Mouse (Mus musculus) cerebellum, adult 11 months (tissue): ENCODE measurements around the gene Vstm4.

Experiments used
- DNase-seq: peaks from one replicate; pipeline ENCODE4 v3.0.0; 2022

Gene Vstm4

DNA sequence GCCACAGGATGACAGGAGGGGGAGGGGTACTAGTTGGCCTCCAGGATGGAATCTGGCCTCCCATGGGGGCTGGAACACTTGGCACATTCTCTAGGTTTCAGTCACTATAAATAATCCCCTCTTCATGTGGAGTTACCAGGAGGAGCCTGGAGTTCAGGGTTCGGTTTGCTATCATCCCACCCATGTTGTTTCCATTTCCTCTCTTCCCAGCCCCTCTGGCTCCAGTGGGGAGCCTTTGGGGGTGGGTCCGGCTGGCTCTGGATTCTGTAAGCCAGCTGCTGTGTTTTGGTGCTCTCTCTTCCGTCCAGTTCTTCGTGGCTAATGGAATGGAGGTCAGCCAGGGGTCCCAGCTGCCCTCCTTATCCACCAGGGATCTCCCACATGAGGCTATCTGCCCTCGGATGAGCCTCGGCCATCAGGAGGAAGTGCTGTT lies 4.6 kb downstream of the Vstm4 start:
- DNase-seq = no peak

DNA sequence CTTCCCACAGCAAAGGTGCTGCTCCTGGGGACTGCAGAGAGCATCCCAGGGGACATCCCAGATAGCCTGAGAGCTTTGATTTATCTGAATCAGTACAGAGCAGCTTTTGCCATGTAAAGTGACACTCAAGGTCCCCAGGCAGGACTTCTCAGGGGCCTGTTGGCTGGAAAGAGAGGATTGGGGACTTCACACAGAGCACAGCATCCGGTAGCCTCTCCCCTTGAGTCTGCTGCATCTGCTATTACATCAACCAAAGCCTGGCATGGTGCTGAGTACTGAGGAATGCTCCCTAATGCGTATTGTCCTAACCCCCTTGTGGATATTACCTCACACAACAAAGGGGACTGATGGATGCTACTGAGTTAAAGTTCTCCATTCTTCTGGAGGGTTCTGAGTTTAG lies 5.1 kb downstream of the Vstm4 start:
- DNase-seq = no peak

DNA sequence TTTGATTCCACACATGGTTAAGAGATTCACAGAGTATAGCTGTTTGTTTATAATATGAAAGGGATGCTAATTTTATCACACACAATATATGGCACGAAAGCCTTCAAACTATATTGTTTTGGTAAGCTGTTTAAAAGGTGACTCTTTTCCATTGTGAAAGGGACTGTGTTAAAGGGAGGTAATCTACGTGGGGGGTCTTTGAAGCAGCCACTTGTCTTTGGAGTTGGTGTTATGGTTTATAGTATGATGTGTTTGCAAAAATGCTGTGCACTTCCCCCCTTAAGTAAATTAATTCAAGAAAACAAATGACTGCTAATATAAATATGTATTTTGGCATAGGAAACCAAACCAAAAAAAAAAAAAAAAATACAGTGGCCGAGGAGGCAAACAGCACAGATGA lies 8.8 kb downstream of the Vstm4 start:
- no peak for DNase-seq

DNA sequence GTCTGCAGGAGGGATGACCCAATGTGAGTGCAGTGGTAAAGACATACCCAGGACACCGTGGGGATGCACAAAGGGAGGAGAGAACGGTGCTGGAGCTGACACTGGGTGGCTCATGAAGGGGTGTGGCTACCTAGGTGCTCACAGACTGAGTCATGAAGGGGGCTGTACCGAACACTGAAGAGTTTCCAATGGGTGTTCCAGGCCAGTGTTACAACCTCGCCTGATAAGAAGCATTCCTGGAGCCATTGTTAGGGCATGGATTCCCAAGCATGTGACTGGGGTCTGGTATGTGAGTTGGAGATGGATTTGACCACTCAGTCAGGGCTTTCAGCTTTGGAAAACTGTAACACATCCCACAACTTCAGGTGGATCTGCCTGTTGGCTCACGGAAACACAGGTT lies 15.4 kb downstream of the Vstm4 start:
- DNase-seq = no peak

DNA sequence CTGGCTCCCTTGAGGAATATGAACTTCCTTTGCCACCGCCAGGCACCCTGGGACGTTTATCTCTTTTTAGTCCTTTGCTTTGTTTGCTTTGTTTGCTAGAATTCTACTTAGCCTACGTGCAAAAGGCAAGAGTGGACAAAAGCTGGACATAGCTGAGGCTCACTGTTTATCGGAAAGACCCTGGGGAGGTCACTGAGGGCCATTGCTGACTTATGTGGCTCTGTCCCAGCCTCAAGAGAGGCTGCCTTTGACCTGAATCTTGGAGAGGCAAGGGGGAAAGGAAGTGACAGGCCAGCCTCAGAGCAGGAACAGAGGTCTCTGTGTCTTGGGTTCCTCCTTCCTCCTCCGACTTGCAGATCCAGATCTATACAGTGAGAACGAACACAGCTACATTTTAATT lies 21.0 kb downstream of the Vstm4 start:
- DNase-seq = no peak

DNA sequence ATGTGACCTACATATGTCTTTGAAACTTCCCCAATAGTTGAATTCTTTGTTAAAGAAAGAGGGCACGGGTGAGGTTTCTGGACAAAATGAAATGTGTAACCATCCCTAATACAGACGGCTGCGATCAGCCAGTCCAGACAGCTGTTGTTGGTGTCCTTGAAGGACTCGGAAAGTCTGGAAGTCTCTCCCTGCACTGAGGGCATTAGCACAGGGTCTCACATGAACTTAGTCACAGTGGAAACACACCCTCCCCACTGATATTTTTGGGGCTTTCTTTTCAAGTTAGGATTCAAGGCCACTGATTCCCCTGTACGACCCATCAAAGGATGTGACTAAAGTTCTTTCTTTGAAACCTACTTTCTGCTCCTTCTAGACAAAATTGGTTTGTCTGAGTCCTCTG lies 23.8 kb downstream of the Vstm4 start:
- DNase-seq = no peak

DNA sequence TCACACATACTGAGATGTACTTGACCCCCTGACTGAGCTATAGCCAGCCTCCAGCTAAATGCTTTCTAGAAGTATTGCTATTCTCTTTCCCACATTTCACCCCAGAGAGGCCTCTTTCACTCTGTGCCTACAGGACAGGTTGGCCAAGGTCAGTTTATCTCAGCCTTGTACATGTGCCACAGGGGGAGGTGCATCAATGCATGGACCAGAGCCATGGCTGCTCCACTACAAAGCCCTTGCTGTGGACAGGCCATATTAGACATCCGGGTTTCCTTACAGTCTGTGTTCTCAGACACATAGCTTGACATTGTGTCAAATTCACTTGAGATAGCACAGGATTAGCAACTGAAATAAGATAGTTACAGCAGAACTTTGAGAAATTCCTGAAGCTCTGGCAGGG lies 25.1 kb downstream of the Vstm4 start:
- no peak for DNase-seq

DNA sequence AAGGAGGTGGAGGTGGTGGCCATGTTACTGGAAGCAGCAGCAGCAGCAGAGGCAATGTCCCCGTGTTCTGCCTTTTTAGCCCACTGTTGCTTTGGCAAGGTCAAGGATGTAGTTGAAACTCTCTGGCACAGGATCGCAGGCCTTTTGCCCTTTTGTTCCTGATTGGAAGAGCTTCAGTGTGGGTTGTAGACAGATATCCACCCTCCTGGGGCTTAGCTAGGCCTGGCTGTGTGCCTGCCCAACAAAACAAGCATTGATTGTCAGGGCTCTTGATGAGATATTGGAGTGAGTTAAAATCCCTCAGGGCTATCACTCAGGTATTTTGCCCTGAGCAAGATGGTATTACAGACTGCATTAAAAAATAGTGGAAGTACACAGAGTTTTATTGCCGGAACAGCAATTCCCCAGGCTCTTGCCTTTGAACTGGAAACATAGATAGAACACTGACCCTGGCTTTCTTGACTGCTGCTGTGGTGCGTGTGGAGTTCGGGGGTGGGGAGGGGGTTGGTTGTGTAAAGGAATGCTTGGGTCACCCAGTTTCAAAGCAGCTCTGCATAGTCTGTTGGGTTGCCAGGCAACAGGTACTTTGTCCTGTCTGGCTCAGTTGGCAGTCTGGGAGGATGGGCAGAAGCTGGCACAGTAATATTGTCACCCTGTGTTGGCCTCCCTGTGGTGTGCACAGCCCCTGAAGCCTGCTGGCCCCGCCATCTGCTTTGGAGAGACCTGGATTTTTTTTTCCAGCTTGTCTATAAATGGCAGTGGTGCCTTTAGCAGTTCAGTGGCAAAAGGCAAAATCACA lies 32.5 kb downstream of the Vstm4 start:
- peak; percentile 44 for DNase-seq

DNA sequence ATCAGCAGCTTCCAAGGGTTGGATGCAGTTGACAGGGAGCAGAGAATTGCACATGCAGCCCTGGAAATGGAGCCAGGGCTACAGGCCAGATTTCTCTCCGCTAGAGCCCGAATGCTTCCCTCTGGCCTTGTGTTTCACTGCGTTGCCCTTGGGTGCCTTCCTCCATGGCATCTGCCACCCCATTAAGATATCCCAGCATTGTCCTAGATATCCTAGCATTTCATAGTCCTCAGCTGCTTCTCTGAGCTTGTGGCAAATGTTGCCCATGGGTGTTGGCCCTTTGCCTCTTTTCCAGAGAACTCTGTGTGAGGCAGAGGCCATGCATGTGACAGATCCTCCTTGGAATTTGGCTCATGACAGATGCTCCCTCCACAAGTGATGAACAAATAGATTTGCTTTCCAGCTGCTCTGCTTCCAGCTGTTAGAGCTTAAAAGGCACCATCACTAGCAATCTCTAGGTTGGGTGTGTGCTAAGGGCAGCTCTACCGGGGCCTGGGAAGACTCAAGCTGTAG lies 37.8 kb downstream of the Vstm4 start:
- DNase-seq = peak; percentile 20

DNA sequence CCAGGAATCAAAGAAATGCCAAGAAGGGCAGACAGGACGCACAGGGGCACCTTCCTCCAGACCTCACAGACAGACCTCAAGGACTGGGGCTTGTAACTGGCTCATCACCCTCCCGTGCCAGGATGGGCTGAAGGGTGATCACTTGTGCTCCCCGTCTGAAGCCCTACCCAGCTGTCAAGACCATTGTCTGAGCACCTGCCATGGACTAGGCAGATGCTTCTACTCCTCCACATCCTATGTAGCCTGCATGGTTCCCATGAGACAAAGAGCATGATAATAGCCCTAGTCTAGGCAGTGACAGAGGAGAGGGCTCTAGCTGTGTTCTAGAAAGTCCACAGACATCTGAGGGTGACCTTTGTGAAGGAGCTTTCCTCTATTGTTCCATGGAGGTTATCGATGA lies 38.3 kb downstream of the Vstm4 start:
- DNase-seq = no peak

DNA sequence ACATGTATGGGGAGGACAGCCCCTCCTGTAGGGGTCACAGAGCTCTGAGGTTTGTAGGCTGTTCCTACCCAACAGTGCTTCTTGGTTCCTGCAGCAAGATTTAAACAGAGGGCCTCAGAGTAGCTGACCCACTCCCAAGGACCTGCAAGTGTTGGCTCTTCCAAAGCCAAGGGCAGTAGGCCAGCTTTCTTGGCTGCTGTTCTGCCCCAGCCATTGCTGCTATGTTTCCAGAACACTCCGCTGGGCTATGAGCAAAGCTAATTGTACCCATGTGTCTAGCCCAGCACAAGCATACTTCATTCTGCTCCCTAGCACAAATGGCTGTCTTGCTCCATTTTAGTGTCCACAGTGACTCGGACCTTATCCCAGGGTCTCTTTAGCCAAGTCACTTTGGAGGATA lies 40.3 kb downstream of the Vstm4 start:
- DNase-seq = peak; percentile 12

DNA sequence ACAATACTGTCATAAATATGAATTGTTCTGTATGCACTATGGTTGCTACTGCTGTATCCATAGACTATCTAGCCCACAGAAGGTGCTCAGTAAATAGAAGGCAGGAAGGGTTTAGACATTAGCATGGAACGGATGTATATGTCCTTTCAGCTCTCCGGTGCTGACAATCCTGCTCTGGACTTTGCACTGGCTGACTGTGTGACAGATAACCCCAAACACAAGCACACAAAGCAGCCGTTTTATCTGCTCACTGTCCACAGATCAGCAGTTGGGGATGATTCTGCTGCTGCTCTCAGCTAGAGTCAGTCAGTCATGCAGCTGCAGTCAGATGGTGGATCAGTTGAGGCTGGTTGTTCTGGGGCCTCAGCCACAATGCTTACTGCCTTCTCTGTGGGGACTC lies 46.6 kb downstream of the Vstm4 start:
- DNase-seq = no peak

DNA sequence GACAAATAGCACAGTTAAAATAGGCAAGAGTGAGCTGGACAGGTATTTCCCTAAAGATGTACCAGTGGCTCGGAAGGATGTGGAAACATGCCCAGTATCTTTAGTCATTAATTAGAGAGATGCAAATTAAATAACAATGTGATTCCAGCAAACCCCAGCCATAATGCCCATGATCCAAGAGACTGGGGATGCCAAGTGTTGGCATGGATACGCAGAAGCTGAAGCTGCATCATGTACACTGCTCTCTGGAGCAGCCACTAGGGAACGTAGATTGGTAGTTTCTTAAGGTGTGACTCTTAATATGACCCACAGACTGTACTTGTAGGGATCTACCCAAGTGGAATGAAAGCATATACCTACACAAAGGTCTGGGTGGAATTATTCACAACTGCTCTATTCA lies 50.0 kb downstream of the Vstm4 start:
- no peak for DNase-seq

DNA sequence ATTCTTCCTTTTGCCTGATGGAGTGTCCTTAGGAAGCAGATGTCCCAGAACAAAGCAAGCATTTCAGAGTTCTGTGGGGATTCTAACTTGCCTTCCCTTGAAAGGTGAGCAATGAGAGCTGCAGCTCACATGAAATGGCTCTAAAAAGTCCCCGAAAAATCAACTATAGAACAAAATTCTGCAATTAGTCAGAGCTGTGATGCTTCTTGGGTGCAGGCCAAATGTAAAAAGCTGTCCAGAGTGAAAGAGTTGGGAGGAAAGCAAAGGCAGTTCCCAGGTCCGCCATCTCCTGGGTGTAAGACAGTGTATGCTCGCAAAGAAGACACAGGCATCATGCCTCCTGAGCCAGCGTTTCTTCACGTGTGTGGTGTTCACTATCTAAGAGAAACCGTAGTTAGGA lies 52.6 kb downstream of the Vstm4 start:
- no peak for DNase-seq

DNA sequence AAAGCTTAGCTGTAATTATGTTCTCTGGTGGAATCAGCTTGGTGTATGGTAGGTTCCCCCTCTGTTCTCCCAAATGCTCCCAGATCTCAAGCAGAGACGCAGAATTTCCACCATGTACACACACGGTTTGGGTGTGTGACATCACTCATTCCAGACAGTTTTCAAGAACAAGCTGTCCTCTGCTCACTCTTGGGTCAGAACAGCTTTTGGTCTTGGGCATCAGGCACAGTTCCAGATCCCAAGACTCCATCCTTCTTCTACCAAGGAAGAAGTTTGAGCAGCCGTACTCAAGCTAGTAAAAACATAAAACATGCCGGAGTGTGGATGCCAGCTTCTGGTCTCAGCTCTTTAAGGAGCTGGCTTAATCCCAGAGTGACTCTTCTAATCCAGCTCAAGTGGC lies 54.6 kb downstream of the Vstm4 start:
- DNase-seq = no peak

DNA sequence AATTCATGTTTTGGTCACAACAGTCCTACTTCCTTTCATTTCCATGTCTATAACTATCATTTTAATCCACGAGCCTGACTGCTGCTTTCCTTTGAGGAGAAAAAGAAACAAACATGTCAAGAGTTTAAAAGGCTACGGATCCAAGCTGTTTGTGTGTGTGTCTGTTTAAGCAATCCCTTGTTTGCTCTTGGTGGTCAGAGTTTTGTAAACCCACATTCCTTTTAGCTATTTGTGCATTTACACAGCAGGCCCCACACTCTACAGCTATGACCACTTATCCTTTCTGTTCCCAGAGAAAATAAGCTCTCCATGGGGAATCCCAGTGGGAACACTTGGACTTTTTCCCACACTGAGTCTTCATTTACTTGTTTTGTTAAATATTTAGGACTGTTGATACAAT lies 58.8 kb downstream of the Vstm4 start:
- no peak for DNase-seq

DNA sequence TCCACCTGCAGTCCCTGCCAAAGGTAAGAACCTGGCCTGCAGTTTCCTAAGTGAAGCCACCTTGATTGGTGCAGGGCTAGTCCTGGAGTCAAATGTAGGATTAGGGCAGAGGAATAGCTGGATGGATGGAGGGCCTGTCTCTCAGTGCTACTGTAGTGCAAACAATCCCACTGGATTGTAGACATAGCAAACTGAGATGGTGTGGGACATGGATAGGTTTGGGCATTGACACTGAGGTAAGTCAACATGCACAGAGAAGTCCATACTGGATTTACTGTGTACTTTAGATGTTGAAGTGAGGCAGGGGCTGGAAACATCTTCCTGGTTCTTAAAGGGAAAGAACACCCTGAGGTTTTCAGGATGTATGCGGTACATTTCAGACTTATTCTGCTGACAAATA lies 61.4 kb downstream of the Vstm4 start:
- no peak for DNase-seq

DNA sequence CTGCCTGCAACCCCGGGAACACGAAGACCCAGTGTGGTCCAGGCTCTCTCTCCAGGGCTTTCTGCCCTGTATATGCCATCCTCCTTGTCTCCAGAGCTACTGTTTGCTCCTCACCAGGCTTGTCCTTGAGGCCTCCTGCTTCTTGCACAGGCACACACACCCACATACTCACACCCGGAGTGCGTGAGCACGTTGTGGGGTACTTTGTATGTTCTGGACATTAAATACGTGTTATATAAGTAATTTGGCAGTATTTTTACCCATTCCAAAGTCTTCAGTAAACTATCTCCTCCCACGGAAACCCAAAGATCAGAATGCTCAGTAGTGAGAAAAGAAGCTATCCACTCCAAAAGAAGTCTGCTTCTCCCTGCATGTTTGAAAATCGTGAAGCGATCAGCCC lies 67.3 kb downstream of the Vstm4 start:
- DNase-seq = no peak

DNA sequence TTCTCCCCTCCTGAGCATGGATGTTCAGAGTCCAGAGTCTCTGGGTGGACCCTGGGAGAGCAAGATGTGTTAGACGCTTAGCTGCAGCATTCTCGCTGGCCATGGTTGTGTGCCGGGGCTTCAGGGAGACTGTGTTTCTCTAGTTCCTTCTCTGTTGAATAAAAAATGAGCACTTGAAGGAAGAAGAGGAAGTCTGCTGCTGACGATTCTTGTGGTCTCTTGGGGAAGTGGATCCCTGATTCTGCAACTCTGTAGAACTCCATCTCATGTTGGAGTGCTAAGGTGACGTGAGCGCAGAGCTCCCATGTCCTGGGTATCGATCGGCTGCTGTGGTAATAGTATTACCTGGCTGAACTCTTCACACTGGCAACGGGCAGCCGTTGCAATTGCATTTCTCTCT lies 75.2 kb downstream of the Vstm4 start:
- no peak for DNase-seq

DNA sequence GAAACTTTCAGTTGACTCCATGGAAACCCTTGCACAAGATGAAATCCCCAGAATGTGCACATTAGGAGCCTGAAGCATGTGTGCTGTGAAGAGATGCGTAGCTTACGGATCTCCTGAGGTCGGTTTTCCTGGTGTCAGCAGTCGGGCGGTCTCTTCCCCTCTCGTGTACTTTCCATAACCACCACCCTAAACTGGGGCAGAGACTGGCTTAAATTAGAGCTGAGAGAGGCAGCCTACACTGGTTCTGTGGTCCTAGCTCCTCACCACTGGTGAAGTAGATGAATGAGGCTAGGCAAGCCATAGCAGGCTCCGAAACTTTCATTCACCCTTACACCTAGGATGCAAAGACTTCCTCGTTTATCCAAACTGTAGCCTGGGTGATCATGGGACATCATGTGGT lies 75.7 kb downstream of the Vstm4 start:
- DNase-seq = no peak

DNA sequence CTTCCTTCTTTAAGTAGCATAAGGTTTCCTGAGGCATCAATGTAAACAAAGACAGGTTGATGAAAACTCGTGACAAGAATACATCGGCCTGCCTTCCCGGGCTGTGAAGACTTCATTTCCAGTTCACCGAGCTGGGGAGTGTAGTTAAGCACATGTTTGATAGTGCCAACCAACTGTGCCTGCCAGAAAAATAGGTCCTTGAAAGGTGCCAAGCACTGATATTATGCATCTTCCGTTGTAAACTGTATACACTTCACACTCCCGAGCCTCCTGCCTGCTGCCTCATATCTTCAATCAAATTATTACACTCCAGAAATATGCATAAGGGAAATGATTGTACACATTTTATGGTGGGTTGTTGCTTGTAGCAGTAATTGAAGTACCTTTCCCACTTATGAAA lies 77.5 kb downstream of the Vstm4 start:
- no peak for DNase-seq

DNA sequence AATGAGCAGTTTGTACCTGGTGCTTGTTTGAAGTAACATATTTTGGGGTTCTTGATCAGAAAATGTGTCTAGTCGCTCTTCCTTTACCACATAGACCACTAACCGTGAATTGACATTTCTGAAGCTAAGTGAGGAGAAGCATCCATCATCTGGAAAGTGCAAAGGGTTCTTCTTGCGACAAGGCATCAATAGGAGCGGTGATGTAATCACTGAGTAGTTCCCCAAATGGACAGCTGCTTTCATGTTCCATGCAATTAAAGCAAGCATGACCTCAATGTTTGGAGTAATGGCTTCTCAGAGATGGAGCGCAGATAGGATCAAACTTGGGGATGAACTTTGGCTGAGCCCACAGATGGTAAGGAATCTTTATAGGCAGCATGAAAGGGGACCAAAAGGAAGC lies 82.7 kb downstream of the Vstm4 start:
- no peak for DNase-seq

DNA sequence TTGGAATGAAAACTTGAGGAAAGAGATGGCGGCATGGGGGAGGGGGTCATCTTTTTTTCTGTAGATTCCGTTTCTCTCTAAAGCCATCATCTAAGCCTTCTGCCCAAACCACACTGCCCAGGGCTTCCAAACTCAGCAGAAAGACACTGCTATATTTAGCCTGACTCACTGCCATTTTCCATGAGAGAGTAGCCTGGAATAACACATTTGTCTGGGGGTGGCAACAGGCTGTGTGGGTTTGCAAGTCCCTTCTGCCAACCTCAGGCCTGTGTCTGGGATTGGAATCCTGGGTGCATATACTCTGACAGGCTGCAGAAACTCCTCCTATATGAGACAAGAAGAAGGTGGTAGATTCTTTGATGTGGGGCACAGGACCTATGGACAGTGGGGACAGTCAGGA lies 91.0 kb downstream of the Vstm4 start:
- no peak for DNase-seq

DNA sequence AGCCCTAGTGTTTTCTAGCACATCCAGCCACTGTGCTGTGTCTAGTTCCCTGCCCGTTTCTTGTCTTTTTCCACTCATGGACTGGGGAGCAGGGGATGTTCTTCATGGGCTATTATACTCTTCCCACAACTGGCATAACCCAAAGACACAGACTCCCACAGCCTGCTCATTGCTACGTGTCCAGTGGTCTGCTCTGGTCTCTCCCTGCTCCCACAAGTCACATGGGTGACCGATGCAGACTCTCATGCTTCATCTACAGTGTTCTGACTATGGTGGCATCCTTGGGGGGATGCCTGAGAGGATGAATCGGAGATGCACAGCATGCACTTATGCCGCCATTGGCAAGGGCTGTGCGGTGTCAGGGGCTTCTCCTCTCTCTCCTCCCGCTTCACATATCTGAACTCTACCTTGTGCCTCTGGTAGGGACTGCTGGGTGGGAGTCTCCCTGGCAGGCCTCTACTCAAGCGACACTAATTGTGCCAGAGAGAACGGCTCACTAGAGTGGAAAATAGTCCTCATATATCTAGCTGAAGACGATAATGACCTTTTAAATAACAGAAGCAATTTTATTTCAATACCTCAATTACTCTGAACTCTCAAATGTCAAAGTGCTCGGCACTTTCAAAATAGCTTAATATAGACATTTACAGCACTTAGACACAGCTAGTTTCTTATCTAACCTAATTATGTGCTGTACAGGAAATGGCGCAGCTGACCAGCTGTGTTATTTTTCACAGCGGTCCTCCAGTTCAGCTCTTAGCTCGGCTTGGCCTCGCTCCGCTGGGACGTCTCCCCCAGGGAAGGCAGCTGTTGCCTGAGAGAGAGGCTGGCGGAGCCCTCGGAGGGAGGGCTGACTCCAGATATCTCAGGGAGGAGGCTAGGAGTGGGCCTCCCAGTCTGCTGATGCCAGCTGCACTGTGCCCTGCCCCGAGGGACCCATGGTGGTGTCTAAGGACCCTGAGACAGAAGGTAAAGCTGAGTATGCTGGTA lies 94.1 kb downstream of the Vstm4 start:
- no peak for DNase-seq
